Mouse (Mus musculus) layer of hippocampus, adult 18-20 months (tissue): ENCODE results near the gene Olfr1424. TPM values are rescaled to one million over a fixed set of nuclear protein-coding genes. Genes with fewer than 3 reads are reported as not detected.

Experiments
- total RNA-seq, 2 experiments: library from RNA; stranded (reverse); gene quantifications; 2 replicates each; pipeline ENCODE4 v1.2.3; 2021

Olfr1424 gene
- total RNA-seq, 2 experiments from 2014 or later: not detected

Other genes starting within 250 kb of the Olfr1424 start
- gene Stx3, start 243.3 kb downstream of the Olfr1424 start, total RNA-seq: 10 to 100 TPM; 28.2 to 30.0 TPM
- gene Olfr1417, start 223.5 kb downstream of the Olfr1424 start, total RNA-seq: not detected
- gene Olfr1418, start 201.6 kb downstream of the Olfr1424 start, total RNA-seq: not detected
- not detected for gene Olfr1419, start 187.6 kb downstream of the Olfr1424 start, total RNA-seq
- gene Olfr1420, start 176.1 kb downstream of the Olfr1424 start, total RNA-seq: not detected
- 10 to 100 TPM; 22.7 to 23.3 TPM for gene Patl1, start 150.3 kb downstream of the Olfr1424 start, total RNA-seq
- 10 to 100 TPM; 51.3 to 52.5 TPM for gene Osbp, start 96.7 kb downstream of the Olfr1424 start, total RNA-seq
- gene Olfr1423, start 21.4 kb downstream of the Olfr1424 start, total RNA-seq: not detected
- gene Olfr1425, start 15.0 kb upstream of the Olfr1424 start, total RNA-seq: not detected
- not detected for gene Olfr1426, start 29.3 kb upstream of the Olfr1424 start, total RNA-seq
- not detected for gene Olfr1427, start 40.7 kb upstream of the Olfr1424 start, total RNA-seq
- not detected for gene Olfr1428, start 53.2 kb upstream of the Olfr1424 start, total RNA-seq
- not detected for gene Olfr76, start 60.5 kb upstream of the Olfr1424 start, total RNA-seq
- not detected for gene Olfr1555-ps1, start 107.4 kb upstream of the Olfr1424 start, total RNA-seq
- not detected for gene Olfr1431, start 138.0 kb upstream of the Olfr1424 start, total RNA-seq
- gene Olfr1432, start 169.9 kb upstream of the Olfr1424 start, total RNA-seq: not detected
- gene Olfr262, start 179.0 kb upstream of the Olfr1424 start, total RNA-seq: not detected
- not detected for gene Olfr235, start 198.3 kb upstream of the Olfr1424 start, total RNA-seq
- not detected for gene Olfr1434, start 217.2 kb upstream of the Olfr1424 start, total RNA-seq
- gene Olfr1436, start 236.4 kb upstream of the Olfr1424 start, total RNA-seq: not detected